Mouse (Mus musculus) T-helper 1 cell (primary cell): ENCODE data around the gene Uap1l1.
"Not testable (repeated sequence)": the region's sequence is repeated elsewhere in the genome, so short reads cannot be mapped to it uniquely, and the experiment has no call there.

ENCODE experiments used
- in situ Hi-C: fragments of 300-600 bp; cut with MboI, MseI; formaldehyde crosslinking; loops from one replicate; pipeline ENCODE4 v1.15.1; 2025; ENCODE audit warnings: high pct_unique_total_duplicates

The Uap1l1 gene

DNA sequence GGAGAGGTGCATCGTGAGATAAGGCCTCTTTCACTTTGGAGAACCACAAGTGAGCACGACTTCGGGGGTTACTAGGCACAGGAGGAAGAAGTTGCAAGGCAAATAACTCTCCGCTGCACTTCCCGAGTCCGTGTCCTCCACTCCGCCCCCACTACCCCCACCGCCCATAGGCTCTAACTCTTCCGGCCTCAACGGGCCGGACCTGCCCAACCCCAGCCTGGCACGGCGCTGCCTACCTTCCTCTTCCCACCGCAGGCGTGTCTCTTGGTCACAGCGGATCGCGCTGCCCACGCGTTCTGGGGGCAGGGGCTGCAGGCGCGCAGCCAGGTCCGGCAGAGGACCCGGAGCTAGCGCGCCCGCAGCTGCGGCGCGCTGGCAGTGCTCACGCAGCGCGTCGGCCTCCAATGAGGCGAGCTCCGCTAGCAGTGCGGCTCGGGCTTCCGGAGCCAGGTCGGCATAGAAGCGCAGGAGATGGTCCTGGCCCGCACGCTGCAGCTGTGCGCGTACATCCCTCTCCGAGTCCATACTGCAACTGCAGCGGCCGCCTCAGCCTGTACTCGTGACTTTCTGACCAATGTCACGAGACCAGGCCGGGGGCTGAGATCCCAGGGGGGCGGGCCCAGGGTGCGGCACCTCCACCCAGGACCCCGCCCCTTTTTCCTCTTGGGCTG is at the start of gene Uap1l1:
Gene Uap1l1 (minus strand): TSS at position 592 of the 671 bp plus-strand sequence.
- in situ Hi-C loops = no loop called here

GRCm38 (mm10) chr2:25413436-25413835 is 48.0 kb upstream of the Uap1l1 start:
- in situ Hi-C loops = not testable (repeated sequence)

- in situ Hi-C loops = no loop called here
These were observed 43.4 kb upstream of the Uap1l1 start for GRCm38 (mm10) chr2:25408908-25409307.

GRCm38 (mm10) chr2:25403994-25404393 is 38.5 kb upstream of the Uap1l1 start:
- in situ Hi-C loops = no loop called here

DNA sequence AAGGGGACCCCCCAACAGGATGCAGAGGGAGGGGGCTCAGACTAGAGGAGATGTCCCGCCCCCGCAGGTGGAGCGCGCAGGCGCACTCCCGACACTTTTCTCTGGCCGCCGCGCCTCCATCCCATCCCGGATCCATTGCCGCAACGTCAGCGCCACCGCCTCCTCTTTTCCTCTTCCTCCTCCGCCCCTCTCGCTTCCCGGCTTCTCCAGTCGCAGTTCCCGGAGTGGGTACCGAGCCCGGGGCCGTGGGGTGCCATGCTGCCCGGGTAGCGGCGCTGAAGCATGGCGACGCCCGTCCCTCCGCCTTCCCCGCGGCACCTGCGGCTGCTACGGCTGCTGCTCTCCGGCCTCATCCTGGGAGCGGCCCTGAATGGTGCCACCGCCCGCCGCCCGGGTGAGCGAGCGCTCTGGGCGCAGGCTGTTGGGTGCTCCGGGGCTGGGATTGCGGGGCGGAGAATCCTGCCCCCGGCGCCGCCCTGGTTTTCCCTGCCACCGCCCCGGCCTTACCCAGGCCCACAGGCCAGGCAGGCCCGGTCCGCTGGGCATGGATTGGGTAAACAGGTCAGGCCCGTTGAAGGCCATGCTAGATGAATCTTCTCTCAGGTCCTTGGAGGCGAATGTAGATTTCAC is 37.6 kb upstream of the Uap1l1 start:
- in situ Hi-C loops = no loop called here

- in situ Hi-C loops = no loop called here
These were observed 37.0 kb upstream of the Uap1l1 start for GRCm38 (mm10) chr2:25402377-25402971.

GRCm38 (mm10) chr2:25400764-25401163 is 35.3 kb upstream of the Uap1l1 start:
- in situ Hi-C loops = no loop called here

DNA sequence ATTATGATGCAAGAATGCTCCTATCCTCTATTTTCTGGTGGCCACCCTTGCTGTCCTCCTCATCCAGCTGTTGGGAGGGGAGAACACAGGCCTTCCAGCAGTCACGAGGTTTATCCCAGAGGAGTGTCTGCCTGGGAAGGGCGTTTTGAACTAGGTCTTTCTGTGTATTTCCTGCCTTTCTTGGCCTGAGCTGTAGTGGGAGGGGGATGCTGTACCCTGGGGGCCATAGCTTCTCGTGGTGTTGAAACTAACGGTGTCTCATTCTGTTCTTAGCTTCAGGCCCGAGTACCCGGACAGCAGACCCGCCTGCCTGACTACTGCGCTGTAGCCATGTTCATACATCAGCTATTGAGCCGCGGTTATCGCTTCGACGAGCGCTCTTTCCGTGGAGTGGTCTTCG is 34.8 kb upstream of the Uap1l1 start:
- in situ Hi-C loops = no loop called here

- in situ Hi-C loops = no loop called here
These were observed 33.6 kb upstream of the Uap1l1 start, which contains the start of gene Npdc1 for GRCm38 (mm10) chr2:25399051-25399450. Gene Npdc1, plus strand, starts transcription at chr2:25399351.

- in situ Hi-C loops = no loop called here
These were observed 32.6 kb upstream of the Uap1l1 start for GRCm38 (mm10) chr2:25398065-25398464.

GRCm38 (mm10) chr2:25397010-25397409 is 31.5 kb upstream of the Uap1l1 start:
- in situ Hi-C loops = no loop called here

DNA sequence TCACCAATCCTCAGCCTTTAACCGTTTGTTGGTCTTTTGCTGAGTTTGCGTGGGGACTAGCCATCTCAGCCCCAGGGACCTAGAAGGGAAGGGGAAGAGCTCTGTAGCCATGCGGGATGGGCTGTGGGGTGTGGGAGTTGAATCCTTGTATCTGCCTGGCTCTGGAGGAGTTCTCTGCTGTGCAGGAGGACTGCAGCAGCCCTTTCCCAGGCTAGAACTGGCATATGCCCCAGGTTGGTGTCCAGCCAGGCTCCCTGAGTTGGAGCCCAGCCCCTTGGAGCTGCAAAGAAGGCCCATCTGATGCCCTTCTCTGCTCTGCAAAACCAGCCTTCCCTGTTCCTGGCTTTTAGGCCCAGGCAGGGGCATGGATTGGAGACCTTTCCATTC is 31.1 kb upstream of the Uap1l1 start:
- in situ Hi-C loops = no loop called here

GRCm38 (mm10) chr2:25395721-25396596 is 30.5 kb upstream of the Uap1l1 start, which contains the start of gene Entpd2:
Gene Entpd2, plus strand, starts transcription at chr2:25395874.
- in situ Hi-C loops = no loop called here

- in situ Hi-C loops = no loop called here
These were observed 29.1 kb upstream of the Uap1l1 start for GRCm38 (mm10) chr2:25394281-25395221.

DNA sequence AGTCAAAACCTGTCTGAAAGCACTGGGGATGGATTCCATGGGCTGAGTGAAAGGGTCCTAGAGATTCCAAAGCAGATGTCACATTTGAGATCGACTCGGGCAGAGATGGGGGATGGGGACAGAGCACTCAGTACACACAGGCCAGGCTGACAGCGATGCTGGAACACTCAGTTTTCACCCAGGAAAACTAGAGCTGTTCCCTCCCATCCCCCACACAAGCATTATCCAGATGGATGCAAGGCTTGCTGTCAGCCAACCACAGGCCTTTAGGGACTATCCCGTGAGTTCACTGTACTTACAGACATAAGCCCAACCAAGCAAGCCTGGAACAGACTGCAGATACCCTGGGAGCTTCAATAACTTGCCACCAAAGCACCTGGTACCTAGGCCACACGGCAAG is 25.8 kb upstream of the Uap1l1 start:
- in situ Hi-C loops = no loop called here

DNA sequence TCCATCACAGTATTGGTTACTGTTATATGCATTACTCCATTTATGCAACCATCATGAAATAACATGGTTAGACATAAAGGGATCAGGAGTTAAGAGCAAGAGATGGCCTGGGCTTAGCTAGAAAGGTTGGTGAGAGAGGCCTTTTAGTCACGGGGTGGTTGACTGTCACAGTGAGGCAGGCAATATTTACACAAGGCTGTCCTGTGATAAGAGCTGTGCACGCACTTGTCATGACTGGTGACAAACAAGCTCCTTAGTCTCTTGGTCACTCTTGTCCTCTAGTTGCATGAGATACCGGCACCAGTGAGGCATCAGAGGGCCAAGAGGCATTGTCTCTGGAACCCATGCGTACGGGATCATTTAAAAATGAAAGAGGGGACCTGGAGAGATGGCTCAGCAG is 19.0 kb upstream of the Uap1l1 start:
- in situ Hi-C loops = no loop called here

DNA sequence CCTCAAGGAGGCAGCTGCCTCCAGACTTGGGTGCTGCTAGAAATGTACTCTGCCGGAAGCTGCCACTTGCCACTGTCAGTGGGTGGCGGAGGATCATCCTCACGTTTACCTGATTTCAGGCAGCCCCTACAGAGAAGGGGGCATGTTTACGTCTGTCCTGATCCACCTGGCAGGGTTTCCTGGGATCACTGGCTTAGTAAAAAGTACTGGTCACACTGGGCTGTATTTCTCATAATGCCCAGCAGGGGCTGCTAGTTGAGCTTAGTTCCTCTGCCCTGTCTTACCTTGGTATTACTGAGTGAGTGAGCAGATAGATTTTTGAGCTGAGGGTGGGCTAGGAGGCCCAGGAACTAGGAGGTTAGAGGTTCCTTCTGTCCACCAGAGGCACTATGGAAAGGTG is 11.1 kb upstream of the Uap1l1 start:
- in situ Hi-C loops = no loop called here

DNA sequence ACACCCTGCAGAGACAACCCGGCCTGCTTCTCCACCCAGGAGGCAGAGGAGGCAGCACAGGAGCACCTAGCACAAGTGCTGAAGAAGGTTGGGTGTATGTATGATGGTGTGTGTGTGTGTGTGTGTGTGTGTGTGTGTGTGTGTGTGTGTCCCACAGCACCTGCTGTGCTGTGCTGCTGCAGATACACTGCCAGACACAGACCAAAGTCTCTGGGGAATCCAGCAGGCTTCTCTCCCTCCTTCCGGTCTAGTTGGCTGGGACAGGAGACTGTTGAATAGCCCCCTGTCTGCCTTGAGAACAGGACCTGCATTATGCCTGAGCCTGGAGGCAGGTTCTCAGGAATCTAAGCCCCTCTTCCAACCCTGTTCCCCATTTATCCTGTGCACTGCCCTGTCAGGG is 7.9 kb upstream of the Uap1l1 start:
- in situ Hi-C loops = no loop called here

- in situ Hi-C loops = no loop called here
These were observed 7.3 kb upstream of the Uap1l1 start for GRCm38 (mm10) chr2:25372644-25373391.
